Mouse (Mus musculus): Measurements from ENCODE around the gene Clca3a2. TPM values are rescaled to one million over a fixed set of nuclear protein-coding genes. Genes with fewer than 3 reads are reported as not detected.
A peak's percentile ranks its signal among the peaks of the same experiment; 100 is the strongest.
"Not testable (repeated sequence)": the region's sequence is repeated elsewhere in the genome, so short reads cannot be mapped to it uniquely, and the experiment has no call there.

Gene Clca3a2
- polyA plus RNA-seq, 1 experiment from 2014 or later = not detected

DNA sequence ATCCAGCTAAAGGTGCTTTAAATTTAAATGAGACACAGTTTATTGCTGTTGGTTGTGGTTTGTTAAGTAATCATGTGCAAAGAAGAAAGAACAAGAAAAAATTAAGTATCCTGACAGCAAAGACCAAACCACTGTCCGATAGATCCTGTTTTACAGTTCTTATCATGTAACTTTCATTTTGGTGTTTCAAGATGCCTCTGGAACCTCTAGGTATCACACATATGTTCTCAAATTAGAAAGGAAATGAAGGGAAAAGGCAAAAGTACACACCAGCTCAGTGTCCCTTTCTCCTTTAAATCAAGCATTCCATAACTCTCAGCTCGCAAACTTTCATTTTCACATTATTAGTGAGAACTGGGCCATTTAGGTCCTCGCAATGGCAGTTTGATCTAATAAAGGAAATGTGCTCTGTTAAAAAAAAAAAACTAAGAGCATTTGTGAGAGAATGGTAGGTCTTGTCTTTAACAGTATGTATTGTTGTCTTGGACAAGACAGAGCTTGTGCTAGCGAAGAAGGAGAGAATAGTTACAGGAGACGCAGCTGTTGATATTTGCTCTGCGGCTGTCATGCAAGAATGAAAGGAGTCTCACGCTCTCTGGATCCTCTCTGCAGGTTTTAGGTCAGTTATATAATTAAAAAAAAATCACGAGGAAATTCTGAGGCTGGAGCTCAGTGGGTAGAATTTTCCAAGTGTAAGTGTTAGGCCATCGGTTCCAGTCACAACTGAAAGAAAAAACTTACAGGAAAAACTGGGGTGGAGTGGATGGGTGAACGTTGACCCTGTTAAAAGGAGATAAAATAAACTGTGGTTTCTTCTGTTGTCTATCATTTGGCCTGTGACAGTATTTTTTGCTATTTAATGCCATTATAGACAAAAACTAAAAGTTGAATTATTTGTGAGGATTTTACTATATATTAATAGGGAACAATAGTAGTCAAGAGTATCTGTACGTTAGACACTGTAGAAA is 33.8 kb downstream of the Clca3a2 start:
- Histone ChIP-seq H3K36me3 (replicated peaks) (no peaks in the 10 kb centered on the region), H3K4me3 (no peak overlapping the region)
- 84% methylated on average over 11 of the region's 11 CpGs for WGBS

DNA sequence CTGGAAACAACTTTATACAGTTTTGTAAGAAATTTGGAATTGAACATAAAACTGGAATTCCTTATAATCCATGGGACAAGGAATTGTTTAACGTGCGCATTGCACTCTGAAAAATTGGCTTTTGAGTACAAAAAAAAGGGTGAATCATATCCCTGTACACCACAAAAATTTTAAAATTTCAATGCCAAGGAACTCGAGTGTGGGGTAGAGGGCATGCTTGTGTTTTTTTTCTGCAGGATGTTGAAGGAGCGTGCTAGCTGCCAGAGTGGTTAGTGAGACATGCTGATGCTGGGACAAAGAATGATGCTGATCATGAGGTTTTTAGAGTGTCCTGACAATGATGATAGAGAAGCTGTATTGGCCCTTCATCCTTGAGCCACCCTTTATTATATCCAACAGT is 54.1 kb downstream of the Clca3a2 start:
- no peak overlapping the region for H3K27ac ChIP-seq
- no peaks in the 10 kb centered on the region for H3K9me3 ChIP-seq
- H3K9ac ChIP-seq = no peak overlapping the region
- no peak for ATAC-seq (replicated peaks)
- no peak overlapping the region for H3K4me2 ChIP-seq
- 92% methylated on average over 4 of the region's 4 CpGs for WGBS
- no peaks in the 10 kb centered on the region for H3K4me1 ChIP-seq
- no peaks in the 10 kb centered on the region for H3K27me3 ChIP-seq (replicated peaks)
- no peaks in the 10 kb centered on the region for H3K36me3 ChIP-seq (replicated peaks)
- H3K4me3 ChIP-seq = no peak overlapping the region

More for the DNA sequence above, 33.8 kb downstream of the Clca3a2 start:
- Histone ChIP-seq H3K4me2 (no peak overlapping the region), H3K27me3 (replicated peaks) (no peaks in the 10 kb centered on the region), H3K4me1 (no peaks in the 10 kb centered on the region), H3K27ac (no peak overlapping the region), H3K9ac (no peak overlapping the region), H3K9me3 (no peaks in the 10 kb centered on the region)
- ATAC-seq (replicated peaks) = no peak

DNA sequence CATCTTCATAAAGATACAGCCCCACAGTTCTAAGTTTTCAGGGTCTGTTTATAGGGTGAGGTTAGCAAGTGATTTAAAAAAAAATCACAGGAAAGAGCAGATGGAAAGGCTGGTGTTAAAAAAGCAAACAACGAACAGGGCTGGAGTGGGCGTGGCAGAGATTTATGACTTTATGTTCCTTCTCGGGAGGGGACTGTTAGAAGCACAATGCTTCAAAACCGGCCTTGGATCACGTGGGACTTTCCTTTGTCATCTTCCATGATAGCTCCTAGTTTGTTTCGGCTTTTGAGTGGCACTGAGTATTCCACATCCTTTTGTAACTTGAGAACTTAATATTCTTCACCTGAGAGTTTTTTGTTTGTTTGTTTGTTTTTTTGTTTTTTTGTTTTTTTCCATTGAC is 57.8 kb downstream of the Clca3a2 start:
- Histone ChIP-seq H3K9ac (no peak overlapping the region), H3K4me1 (no peaks in the 10 kb centered on the region), H3K9me3 (no peaks in the 10 kb centered on the region), H3K4me3 (no peak overlapping the region), H3K27me3 (replicated peaks) (no peaks in the 10 kb centered on the region), H3K4me2 (no peak overlapping the region), H3K36me3 (replicated peaks) (no peaks in the 10 kb centered on the region), H3K27ac (no peak overlapping the region)
- WGBS = 84% methylated on average over 6 of the region's 6 CpGs
- no peak for ATAC-seq (replicated peaks)

DNA sequence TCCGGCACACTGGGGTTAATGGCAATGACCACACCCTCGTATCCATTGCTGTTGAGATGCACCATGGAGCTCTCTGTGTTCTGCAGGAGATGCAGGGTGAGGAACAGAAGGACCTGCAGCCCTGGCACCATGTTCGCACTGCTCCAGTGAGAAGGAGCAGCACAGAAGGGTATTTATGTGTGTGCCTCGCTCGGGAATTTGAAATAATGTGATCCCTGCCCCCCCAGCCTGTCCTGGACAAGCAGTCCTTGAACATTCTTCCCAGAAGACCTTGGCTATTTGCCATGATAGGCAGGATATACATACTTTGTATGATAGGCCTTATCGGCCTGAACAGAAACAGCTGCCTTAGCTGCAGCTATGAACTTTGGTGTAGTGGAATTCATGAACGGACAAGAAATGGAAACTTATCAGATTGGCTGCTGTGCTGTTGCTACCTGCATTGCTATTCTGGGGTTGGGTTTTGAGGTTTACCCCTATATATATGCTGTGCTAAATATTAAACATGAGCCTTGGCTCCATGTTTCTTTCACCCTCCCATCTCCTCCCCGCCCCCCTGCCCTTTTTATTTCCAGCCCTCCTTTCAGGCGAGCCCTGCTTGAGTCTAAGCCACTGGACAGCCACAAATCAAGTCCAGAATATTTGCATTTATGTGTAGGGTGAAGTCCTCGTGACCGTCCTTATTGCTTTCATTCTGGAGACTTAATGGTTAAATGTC is 58.5 kb downstream of the Clca3a2 start, which contains the start of gene Clca3a1:
Gene Clca3a1 (minus strand): TSS at position 386 of the 718 bp plus-strand sequence.
- no peak for ATAC-seq (replicated peaks)
- WGBS = 80% methylated on average over 10 of the region's 11 CpGs
- Histone ChIP-seq H3K4me2 (no peak within 1 kb of the TSS), H3K4me3 (no peak within 1 kb of the TSS), H3K9me3 (no peaks in the 10 kb centered on the region), H3K36me3 (replicated peaks) (no peaks in the 10 kb centered on the region), H3K4me1 (no peaks in the 10 kb centered on the region), H3K27me3 (replicated peaks) (no peaks in the 10 kb centered on the region), H3K9ac (no peak within 1 kb of the TSS), H3K27ac (no peak within 1 kb of the TSS)

DNA sequence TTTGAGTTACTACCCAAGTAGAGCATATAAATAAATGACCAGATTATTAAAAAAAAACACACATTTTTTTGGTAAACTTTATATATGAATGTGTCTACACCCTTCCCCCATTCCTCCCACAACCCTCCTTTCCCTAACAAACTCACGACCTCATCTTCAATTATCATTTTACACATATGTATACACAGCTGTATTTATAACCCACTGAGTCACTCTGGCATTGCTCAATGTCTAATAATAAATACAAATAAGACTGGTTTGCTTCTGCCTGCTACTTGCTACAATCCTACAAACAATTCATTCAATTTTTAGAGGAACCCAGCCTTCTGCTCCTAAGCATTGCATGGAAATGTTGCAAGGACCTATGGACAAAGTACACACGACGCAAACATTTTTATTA is 59.6 kb downstream of the Clca3a2 start:
- Histone ChIP-seq H3K36me3 (replicated peaks) (no peaks in the 10 kb centered on the region), H3K4me3 (no peak overlapping the region), H3K9ac (no peak overlapping the region), H3K4me2 (no peak overlapping the region), H3K9me3 (no peaks in the 10 kb centered on the region), H3K27ac (no peak overlapping the region), H3K27me3 (replicated peaks) (no peaks in the 10 kb centered on the region), H3K4me1 (no peaks in the 10 kb centered on the region)
- WGBS = 86% methylated on average over 3 of the region's 3 CpGs
- no peak for ATAC-seq (replicated peaks)

DNA sequence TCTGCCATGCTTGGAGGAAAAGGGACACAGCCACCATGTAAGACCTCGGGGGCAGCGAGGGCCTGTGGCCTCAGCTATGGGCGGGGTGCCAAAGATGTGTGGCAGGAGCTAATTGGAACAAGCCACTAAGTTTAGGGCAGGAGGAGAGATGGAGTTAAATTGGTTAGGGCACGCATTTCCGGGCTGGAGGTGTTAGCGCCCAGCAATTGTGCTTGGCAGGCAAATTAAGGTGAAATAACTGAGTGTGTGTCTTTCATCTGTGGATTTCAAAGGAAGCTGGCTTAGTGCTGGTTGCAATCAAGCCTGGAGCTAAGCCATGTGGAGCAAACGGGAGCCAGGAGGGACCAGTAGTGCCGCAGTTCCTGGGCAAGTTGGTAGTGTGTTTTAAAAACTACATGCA is 63.2 kb downstream of the Clca3a2 start:
- not testable (repeated sequence) for H3K27ac ChIP-seq; H3K36me3 ChIP-seq (replicated peaks); H3K27me3 ChIP-seq (replicated peaks); ATAC-seq (replicated peaks); H3K4me1 ChIP-seq; H3K9me3 ChIP-seq; H3K4me3 ChIP-seq; H3K4me2 ChIP-seq; H3K9ac ChIP-seq
- WGBS = 83% methylated on average over 8 of the region's 8 CpGs

DNA sequence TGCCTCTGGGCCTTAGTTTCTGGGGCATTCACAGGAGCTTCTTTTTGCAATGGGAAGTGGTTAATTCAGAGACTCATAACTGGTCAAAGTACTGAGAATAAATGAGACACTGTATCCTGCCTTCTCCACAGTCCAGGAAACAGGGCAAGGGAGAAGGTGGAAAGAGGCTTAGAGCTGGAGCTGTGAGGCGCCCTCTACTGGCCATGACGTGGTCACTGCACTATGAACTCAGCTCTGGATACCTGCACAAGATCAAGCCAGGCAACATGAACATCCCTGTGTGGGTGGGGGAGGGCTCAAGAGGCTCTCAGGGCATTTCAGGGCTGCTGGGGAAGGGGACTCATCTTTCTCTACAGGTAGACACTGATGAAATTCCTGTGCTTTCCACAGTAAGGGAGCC is 66.2 kb downstream of the Clca3a2 start:
- 2% methylated on average over 2 of the region's 2 CpGs for WGBS
- ATAC-seq (replicated peaks) = no peak
- H3K4me1 ChIP-seq = no peaks in the 10 kb centered on the region

DNA sequence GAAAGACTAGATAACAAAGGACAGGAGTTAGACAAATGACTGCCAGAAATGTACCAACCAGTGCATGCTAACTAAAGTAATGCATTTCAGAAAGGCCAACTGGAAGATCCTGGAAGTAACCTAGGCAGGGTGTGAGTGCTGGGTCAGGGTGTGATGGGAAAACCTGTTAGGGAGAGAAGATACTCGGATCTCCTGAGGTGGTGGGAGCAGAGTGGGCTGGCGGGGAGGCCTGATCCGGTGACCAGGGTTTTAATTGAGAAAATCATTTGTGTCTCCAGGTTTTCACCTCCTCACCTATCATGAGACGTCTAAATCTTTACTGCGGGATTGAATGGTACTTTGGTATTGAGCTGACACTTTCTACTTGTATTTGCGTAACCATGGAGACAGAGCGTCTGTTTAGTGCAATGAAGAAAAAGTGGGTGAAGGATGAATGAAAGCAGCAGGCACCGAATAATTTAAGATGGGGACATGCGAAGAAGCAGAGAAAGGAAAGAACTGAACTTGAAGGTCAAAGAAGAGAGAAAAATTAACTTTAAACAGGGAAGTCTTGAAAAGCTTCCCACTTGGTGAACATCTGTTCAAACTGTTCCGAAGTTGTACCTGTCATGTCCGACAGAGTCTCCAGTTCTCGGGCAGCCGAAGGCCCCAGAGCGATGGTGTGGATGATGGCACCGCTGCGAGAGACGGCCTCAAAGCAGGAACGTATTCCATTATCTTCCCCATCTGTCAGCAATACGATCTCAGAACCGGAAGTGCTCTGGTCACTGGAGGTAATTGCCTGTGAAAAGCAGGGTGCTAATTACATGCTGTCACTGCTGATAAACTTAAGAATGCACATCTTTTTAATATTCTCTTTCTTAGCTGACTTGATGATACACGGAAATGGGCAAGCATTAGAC is 70.0 kb downstream of the Clca3a2 start:
- 43% methylated on average over 20 of the region's 21 CpGs for WGBS
- peak; percentile 84 for ATAC-seq (replicated peaks)
- H3K36me3 ChIP-seq (replicated peaks); H3K27ac ChIP-seq; H3K9ac ChIP-seq; H3K4me1 ChIP-seq; H3K4me3 ChIP-seq; H3K27me3 ChIP-seq (replicated peaks); H3K9me3 ChIP-seq: not testable (repeated sequence)
- 0 out of 2 replicates have a peak overlapping the region, but pooled peaks have one; percentile 8 for H3K4me2 ChIP-seq

More for the DNA sequence above, 66.2 kb downstream of the Clca3a2 start:
- no peaks in the 10 kb centered on the region for H3K9me3 ChIP-seq
- H3K36me3 ChIP-seq (replicated peaks) = no peaks in the 10 kb centered on the region
- H3K27me3 ChIP-seq (replicated peaks) = no peaks in the 10 kb centered on the region
- H3K9ac ChIP-seq = no peak overlapping the region
- no peak overlapping the region for H3K27ac ChIP-seq
- no peak overlapping the region for H3K4me2 ChIP-seq
- no peak overlapping the region for H3K4me3 ChIP-seq

DNA sequence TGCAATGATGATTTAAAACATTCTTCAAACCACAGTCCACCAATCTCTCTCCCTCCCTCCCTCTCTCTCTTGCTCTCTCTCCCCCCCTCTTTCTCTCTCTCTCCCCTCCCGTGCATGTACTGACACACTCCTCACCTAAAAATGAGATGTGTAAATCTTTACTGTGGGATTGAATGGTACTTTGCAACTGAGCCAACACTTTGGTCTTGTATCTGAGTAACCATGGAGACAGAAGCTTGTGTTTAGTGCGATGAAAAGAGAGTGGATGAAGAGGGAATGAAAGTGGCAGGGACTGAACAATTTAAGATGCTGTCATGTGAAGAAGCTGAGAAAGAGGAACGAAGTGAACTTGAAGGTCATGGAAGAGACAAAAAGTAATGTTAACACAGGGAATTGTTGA is 71.6 kb downstream of the Clca3a2 start:
- H3K9me3 ChIP-seq; H3K4me2 ChIP-seq; H3K27me3 ChIP-seq (replicated peaks); H3K9ac ChIP-seq; H3K27ac ChIP-seq; H3K4me1 ChIP-seq; H3K4me3 ChIP-seq; H3K36me3 ChIP-seq (replicated peaks): not testable (repeated sequence)
- 13% methylated on average over 3 of the region's 3 CpGs for WGBS
- ATAC-seq (replicated peaks) = peak; percentile 80

All from midbrain, embryonic 15.5 days (tissue).